Mouse (Mus musculus) C2C12 (cell line): ENCODE measurements around the gene Pou4f2.

Source experiments
- CEBPB ChIP-seq: IDR thresholded peaks from one replicate; pipeline ENCODE4 v1.6.1; 2011; ENCODE audit warnings: low read depth, mild to moderate bottlenecking, control low read depth, moderate library complexity
- CTCF ChIP-seq: IDR thresholded peaks from one replicate; pipeline ENCODE4 v1.5.1; 2011; ENCODE audit not compliant: control insufficient read depth, insufficient read depth, insufficient read length
- FOSL1 ChIP-seq: IDR thresholded peaks from one replicate; pipeline ENCODE4 v1.8.0; 2011; ENCODE audit warnings: mild to moderate bottlenecking, low read length; ENCODE audit not compliant: poor library complexity, insufficient read depth, severe bottlenecking
- MAX ChIP-seq: IDR thresholded peaks from one replicate; pipeline ENCODE4 v1.6.1; 2011; ENCODE audit warnings: mild to moderate bottlenecking, control low read depth
- MYOD1 ChIP-seq: IDR thresholded peaks from one replicate; pipeline ENCODE4 v1.6.1; 2011; ENCODE audit warnings: low read depth; ENCODE audit not compliant: control insufficient read depth, insufficient read length
- MYOG ChIP-seq: IDR thresholded peaks from one replicate; pipeline ENCODE4 v1.6.1; 2011; ENCODE audit not compliant: control insufficient read depth, insufficient read length; ENCODE audit errors: extremely low read depth
- USF1 ChIP-seq: IDR thresholded peaks from one replicate; pipeline ENCODE4 v1.6.1; 2011; ENCODE audit warnings: low read depth, mild to moderate bottlenecking, control low read depth, moderate library complexity

DNA sequence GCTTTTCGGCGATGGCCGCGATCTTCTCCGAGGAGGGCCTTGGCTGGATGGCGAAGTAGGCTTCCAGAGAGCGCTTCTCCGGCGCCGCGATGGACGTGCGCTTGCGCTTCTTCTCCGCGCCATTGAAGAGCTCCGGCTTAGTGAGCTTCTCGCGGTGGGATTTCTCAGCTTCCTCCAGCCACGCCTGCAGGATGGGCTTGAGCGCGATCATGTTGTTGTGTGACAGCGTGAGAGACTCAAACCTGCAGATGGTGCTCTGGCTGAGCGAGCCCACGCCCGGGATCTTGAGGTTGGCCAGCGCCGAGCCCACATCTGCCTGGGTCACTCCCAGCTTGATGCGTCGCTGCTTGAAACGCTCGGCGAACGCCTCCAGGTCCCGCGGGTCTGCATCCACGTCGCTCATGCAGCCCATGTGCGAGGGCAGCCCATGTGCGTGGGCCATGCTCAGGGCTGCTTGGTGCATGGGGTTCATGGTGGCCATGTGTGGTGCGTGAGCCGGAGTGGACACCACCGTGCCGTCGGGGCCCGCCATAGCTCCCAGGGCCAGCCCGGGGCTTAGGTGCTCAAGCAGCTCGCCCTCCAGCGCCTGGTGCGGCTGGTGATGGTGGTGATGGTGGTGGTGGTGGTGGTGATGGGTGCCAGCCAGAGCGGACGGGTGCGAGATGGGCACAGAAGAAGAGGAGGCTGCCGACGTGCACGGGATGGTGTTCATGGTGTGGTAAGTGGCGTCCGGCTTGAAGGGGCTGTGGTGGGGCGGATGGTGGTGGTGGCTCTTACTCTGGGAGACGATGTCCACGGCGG lies 1.4 kb downstream of the Pou4f2 start:
- no peak for TF ChIP-seq CTCF
- TF ChIP-seq MYOG: no peak
- TF ChIP-seq USF1: no peak
- no peak for TF ChIP-seq MYOD1
- TF ChIP-seq MAX: no peak
- TF ChIP-seq FOSL1: no peak
- no peak for TF ChIP-seq CEBPB
